Mouse (Mus musculus) spleen, adult 2 months (tissue): ENCODE results near the gene Eif3f.

Experiments
- CTCF ChIP-seq: fragments of 200-500 bp; IDR thresholded peaks from 2 replicates; pipeline ENCODE4 v1.5.1; 2011; ENCODE audit warnings: mild to moderate bottlenecking, inconsistent platforms; ENCODE audit not compliant: insufficient read depth, insufficient read length, insufficient replicate concordance; ENCODE audit errors: extremely low read depth
- POLR2A ChIP-seq: fragments of 200-500 bp; IDR thresholded peaks from 2 replicates; pipeline ENCODE4 v1.6.1; 2011; ENCODE audit warnings: low read depth, low read length, inconsistent platforms

GRCm38 (mm10) chr7:108972273-108972672 is 38.1 kb downstream of the Eif3f start:
- no peak for TF ChIP-seq CTCF
- TF ChIP-seq POLR2A: no peak
